Mouse (Mus musculus): ENCODE data around the gene Reps2. TPM values are rescaled to one million over a fixed set of nuclear protein-coding genes. Genes with fewer than 3 reads are reported as not detected.

The Reps2 gene
- total and polyA plus RNA-seq, 3 experiments = 0.40 to 18.3 (median 11.3) TPM

DNA sequence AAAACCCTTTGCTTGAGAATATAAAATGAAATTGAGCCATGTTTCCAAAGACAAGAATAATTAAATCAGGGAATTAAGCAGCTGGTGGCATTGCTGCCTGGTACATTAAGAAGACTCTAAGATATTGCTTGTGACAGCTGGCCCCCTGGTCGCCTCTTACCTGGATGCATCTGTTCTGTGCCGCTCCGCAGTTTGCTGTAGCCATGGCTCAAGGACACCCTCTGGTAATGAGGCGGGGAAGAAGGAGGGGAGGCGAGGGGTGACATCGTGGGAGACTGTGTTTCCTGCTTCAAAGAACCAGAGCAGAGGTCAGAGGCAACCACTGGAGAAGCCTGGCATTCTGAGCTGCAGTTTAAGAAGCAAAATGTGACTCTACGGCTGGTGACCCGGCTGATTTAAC, 91.1 kb downstream of the Reps2 start:
- Histone ChIP-seq H3K4me3 (ENCODE audit: low read depth, low read length) (no peak overlapping the region), H3K4me1 (ENCODE audit: insufficient read depth, low read depth, low read length) (no peaks in the 10 kb centered on the region), H3K36me3 (replicated peaks) (peaks cover 2% of the 10 kb centered on the region), H3K9me3 (replicated peaks) (no peaks in the 10 kb centered on the region), H3K27me3 (ENCODE audit: insufficient read depth, low read length) (no peaks in the 10 kb centered on the region)
- DNase-seq (ENCODE audit: low spot score) = no peak
- no peak for ATAC-seq (ENCODE audit: extremely low read depth, insufficient number of reproducible peaks, low FRiP score, poor library complexity, severe bottlenecking)
- TF ChIP-seq TAL1 (conservative IDR thresholded peaks at IDR 0.05; ENCODE audit: low read depth, low read length) (no peak), GATA1 (IDR thresholded peaks at IDR 0.05; ENCODE audit: borderline replicate concordance, low read length) (no peak), CTCF (IDR thresholded peaks at IDR 0.05; ENCODE audit: low read depth, low read length) (no peak), GATA2 (IDR thresholded peaks at IDR 0.05; ENCODE audit: borderline replicate concordance, low read depth, low read length) (no peak), POLR2AphosphoS5 (IDR thresholded peaks at IDR 0.05; ENCODE audit: insufficient replicate concordance, low read depth, low read length) (no peak)

DNA sequence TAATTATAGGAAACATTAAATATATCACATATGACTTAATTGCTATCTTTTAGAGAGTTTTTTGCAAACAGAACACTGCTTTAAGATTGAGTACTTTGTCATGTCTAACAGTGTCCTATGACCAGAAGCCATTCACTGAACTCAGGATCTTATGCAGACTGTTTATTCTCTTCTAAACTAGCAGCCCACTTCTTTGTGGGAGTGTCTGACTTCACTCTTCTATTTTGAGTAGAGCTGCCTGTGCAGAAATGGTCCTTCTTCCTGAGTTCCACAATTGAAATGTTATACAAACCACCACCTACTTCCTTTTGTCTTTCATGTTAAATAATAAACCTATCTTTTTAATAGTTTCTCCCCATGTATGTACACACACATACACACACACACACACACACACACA, 98.4 kb downstream of the Reps2 start:
- H3K4me3 ChIP-seq (ENCODE audit: low read depth, low read length) = no peak overlapping the region
- TF ChIP-seq TAL1 (conservative IDR thresholded peaks at IDR 0.05; ENCODE audit: low read depth, low read length) (no peak), GATA2 (IDR thresholded peaks at IDR 0.05; ENCODE audit: borderline replicate concordance, low read depth, low read length) (no peak), POLR2AphosphoS5 (IDR thresholded peaks at IDR 0.05; ENCODE audit: insufficient replicate concordance, low read depth, low read length) (no peak), CTCF (IDR thresholded peaks at IDR 0.05; ENCODE audit: low read depth, low read length) (no peak), GATA1 (IDR thresholded peaks at IDR 0.05; ENCODE audit: borderline replicate concordance, low read length) (no peak)
- H3K36me3 ChIP-seq (replicated peaks) = peaks cover 6% of the 10 kb centered on the region
- H3K9me3 ChIP-seq (replicated peaks) = no peaks in the 10 kb centered on the region
- no peaks in the 10 kb centered on the region for H3K27me3 ChIP-seq (ENCODE audit: insufficient read depth, low read length)
- no peak for DNase-seq (ENCODE audit: low spot score)
- ATAC-seq (ENCODE audit: extremely low read depth, insufficient number of reproducible peaks, low FRiP score, poor library complexity, severe bottlenecking) = no peak
- no peaks in the 10 kb centered on the region for H3K4me1 ChIP-seq (ENCODE audit: insufficient read depth, low read depth, low read length)

DNA sequence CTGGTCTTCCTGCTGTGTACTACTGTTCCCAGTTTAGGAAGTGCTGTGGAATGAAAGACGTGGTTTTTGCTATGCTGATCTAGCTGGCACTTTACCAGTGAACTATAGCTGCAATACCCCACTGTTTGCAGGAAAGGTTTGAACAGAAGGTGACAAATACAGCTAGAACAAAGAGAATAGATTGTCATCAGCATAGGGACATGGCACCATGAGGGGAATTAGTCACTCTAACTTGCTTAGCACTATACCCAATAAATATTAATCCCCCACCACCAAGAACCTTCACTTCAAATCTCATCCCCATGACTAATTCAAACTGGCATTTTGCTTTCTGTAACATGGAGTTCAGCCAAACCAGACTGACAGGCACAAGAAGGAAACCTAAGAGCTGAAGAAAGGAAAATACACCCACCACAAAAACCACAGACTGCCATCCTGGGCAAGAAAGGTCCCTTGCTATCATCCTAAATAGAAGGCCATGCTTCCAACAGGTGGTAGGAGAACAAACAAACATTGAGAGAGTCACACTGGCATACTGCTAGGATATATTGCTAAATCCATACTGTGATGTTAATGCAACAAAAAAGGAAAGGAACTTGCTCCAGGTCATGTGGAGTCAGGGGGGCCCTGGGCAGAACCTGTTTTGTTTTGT, 100.7 kb downstream of the Reps2 start:
- TF ChIP-seq POLR2AphosphoS5 (IDR thresholded peaks at IDR 0.05; ENCODE audit: insufficient replicate concordance, low read depth, low read length) = no peak
- no peak for TF ChIP-seq CTCF (IDR thresholded peaks at IDR 0.05; ENCODE audit: low read depth, low read length)
- no peak for TF ChIP-seq TAL1 (conservative IDR thresholded peaks at IDR 0.05; ENCODE audit: low read depth, low read length)
- no peak for TF ChIP-seq GATA1 (IDR thresholded peaks at IDR 0.05; ENCODE audit: borderline replicate concordance, low read length)
- no peak for TF ChIP-seq GATA2 (IDR thresholded peaks at IDR 0.05; ENCODE audit: borderline replicate concordance, low read depth, low read length)
- H3K9me3 ChIP-seq (replicated peaks) = no peaks in the 10 kb centered on the region
- H3K36me3 ChIP-seq (replicated peaks) = peaks cover 6% of the 10 kb centered on the region
- ATAC-seq (ENCODE audit: extremely low read depth, insufficient number of reproducible peaks, low FRiP score, poor library complexity, severe bottlenecking) (no peak), DNase-seq (ENCODE audit: low spot score) (no peak)
- H3K4me3 ChIP-seq (ENCODE audit: low read depth, low read length) = no peak overlapping the region
- H3K27me3 ChIP-seq (ENCODE audit: insufficient read depth, low read length) = no peaks in the 10 kb centered on the region
- no peaks in the 10 kb centered on the region for H3K4me1 ChIP-seq (ENCODE audit: insufficient read depth, low read depth, low read length)

DNA sequence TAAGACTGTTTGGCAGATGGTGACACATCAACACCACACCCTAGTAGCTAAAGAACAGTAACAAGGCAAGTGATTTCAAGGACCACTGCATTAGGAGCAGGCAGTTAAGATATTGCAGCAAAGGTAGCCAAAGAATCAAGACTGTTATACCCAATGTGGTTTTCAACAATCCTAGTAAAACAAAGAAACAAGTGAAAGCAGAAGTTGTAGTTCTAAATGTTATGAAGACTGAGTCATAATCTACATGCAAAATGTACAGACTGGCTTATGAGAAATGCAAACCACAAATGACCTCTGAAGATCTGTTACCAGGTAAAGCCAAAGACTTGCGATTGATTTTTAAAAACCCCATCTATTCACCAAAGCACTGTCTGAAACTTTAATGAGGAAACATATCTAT, 101.5 kb downstream of the Reps2 start:
- Histone ChIP-seq H3K36me3 (replicated peaks) (peaks cover 6% of the 10 kb centered on the region), H3K27me3 (ENCODE audit: insufficient read depth, low read length) (no peaks in the 10 kb centered on the region), H3K9me3 (replicated peaks) (no peaks in the 10 kb centered on the region), H3K4me3 (ENCODE audit: low read depth, low read length) (no peak overlapping the region), H3K4me1 (ENCODE audit: insufficient read depth, low read depth, low read length) (no peaks in the 10 kb centered on the region)
- DNase-seq (ENCODE audit: low spot score) (no peak), ATAC-seq (ENCODE audit: extremely low read depth, insufficient number of reproducible peaks, low FRiP score, poor library complexity, severe bottlenecking) (no peak)
- TF ChIP-seq POLR2AphosphoS5 (IDR thresholded peaks at IDR 0.05; ENCODE audit: insufficient replicate concordance, low read depth, low read length) = no peak
- TF ChIP-seq GATA2 (IDR thresholded peaks at IDR 0.05; ENCODE audit: borderline replicate concordance, low read depth, low read length) = no peak
- no peak for TF ChIP-seq CTCF (IDR thresholded peaks at IDR 0.05; ENCODE audit: low read depth, low read length)
- no peak for TF ChIP-seq TAL1 (conservative IDR thresholded peaks at IDR 0.05; ENCODE audit: low read depth, low read length)
- no peak for TF ChIP-seq GATA1 (IDR thresholded peaks at IDR 0.05; ENCODE audit: borderline replicate concordance, low read length)

DNA sequence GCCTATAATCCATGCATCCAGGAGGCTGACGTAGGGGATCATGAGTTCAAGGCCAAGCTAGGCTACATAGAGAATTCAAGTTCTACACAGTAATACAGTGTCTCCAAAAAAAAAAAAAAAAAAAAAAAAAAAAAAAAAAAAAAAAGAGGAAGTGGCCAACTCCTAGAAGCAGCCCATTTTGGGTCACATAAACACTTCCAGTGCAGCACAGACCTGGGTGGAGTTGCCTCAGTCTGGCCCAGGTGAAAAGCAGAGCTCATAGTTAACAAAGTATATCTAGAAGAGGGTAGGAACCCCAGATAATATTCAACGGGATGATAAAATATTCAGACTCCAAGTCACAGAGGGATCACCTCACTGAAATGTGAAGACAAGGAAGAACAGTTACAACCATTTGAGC, 112.4 kb downstream of the Reps2 start:
- H3K4me3 ChIP-seq (ENCODE audit: low read depth, low read length) = no peak overlapping the region
- DNase-seq (ENCODE audit: low spot score) (peak; percentile 2), ATAC-seq (ENCODE audit: extremely low read depth, insufficient number of reproducible peaks, low FRiP score, poor library complexity, severe bottlenecking) (no peak)
- no peak for TF ChIP-seq GATA1 (IDR thresholded peaks at IDR 0.05; ENCODE audit: borderline replicate concordance, low read length)
- TF ChIP-seq GATA2 (IDR thresholded peaks at IDR 0.05; ENCODE audit: borderline replicate concordance, low read depth, low read length) = no peak
- TF ChIP-seq CTCF (IDR thresholded peaks at IDR 0.05; ENCODE audit: low read depth, low read length) = no peak
- no peak for TF ChIP-seq TAL1 (conservative IDR thresholded peaks at IDR 0.05; ENCODE audit: low read depth, low read length)
- TF ChIP-seq POLR2AphosphoS5 (IDR thresholded peaks at IDR 0.05; ENCODE audit: insufficient replicate concordance, low read depth, low read length) = no peak
- H3K9me3 ChIP-seq (replicated peaks) = no peaks in the 10 kb centered on the region
- peaks cover 2% of the 10 kb centered on the region for H3K36me3 ChIP-seq (replicated peaks)
- no peaks in the 10 kb centered on the region for H3K27me3 ChIP-seq (ENCODE audit: insufficient read depth, low read length)
- peaks cover 3% of the 10 kb centered on the region; the same call in 1 of the 2 replicates for H3K4me1 ChIP-seq (ENCODE audit: insufficient read depth, low read depth, low read length)

DNA sequence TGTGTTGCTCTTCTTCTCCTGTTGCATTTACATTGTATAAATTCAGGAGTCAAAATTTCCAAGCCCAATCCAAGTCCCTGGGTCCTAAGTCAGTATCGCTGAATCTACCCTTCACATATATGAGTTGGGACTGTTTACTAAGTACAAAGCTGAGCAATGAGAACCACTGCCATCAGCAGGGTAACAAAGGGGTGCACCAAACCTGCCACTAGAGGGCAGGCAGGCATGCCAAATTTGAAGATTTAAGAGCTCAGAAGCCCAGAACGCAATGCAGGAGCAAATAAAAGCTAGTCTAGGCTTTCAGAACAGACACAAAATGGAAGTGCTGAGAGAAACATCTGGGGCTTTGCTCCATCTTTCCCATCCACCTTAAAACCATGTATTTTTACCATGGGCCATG, 116.2 kb downstream of the Reps2 start:
- H3K4me3 ChIP-seq (ENCODE audit: low read depth, low read length) = no peak overlapping the region
- TF ChIP-seq POLR2AphosphoS5 (IDR thresholded peaks at IDR 0.05; ENCODE audit: insufficient replicate concordance, low read depth, low read length) = no peak
- peak; percentile 25; the same call in 1 of the 2 replicates for TF ChIP-seq CTCF (IDR thresholded peaks at IDR 0.05; ENCODE audit: low read depth, low read length)
- peaks cover 2% of the 10 kb centered on the region for H3K36me3 ChIP-seq (replicated peaks)
- peaks cover 3% of the 10 kb centered on the region; the same call in 1 of the 2 replicates for H3K4me1 ChIP-seq (ENCODE audit: insufficient read depth, low read depth, low read length)
- no peaks in the 10 kb centered on the region for H3K9me3 ChIP-seq (replicated peaks)
- ATAC-seq (ENCODE audit: extremely low read depth, insufficient number of reproducible peaks, low FRiP score, poor library complexity, severe bottlenecking) (no peak), DNase-seq (ENCODE audit: low spot score) (no peak)
- no peaks in the 10 kb centered on the region for H3K27me3 ChIP-seq (ENCODE audit: insufficient read depth, low read length)
